Mouse (Mus musculus): ENCODE measurements around the gene Cic. TPM values are rescaled to one million over a fixed set of nuclear protein-coding genes. Genes with fewer than 3 reads are reported as not detected.
A peak's percentile ranks its signal among the peaks of the same experiment; 100 is the strongest.

Gene Cic
- total and polyA plus RNA-seq, 2 experiments from 2014 or later = 31.9 to 145 TPM

DNA sequence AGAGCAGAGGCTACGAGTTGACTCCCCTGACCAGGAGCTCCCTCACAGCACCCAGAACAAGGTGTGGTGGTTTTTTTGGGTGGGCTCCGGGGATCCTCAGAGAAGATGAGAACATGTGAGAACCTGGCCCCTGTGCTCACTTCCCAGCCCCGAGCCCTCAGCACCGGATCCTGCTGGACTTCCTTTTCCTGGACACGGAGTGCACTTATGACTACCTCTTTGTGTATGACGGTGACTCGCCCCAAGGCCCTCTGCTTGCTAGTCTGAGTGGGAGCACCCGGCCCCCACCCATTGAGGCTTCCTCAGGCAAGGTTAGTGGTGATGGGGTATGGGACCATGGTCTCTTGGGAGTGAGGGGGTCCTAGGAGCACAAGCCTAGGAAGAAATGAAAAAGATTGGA lies 58.7 kb downstream of the Cic start:
- Histone ChIP-seq H3K9ac (replicated peaks; ENCODE audit: low read length, poor library complexity, severe bottlenecking) (no peak overlapping the region), H3K9me3 (ENCODE audit: low read length) (no peaks in the 10 kb centered on the region), H3K4me1 (ENCODE audit: insufficient read depth, low read length) (peaks cover 9% of the 10 kb centered on the region; the same call in 1 of the 2 replicates), H3K4me3 (ENCODE audit: low read depth, low read length) (no peak overlapping the region), H3K4me2 (ENCODE audit: low read depth, low read length, poor library complexity, severe bottlenecking) (no peak overlapping the region), H3K27ac (ENCODE audit: low read depth, low read length) (no peak overlapping the region), H3K27me3 (ENCODE audit: insufficient read depth, low read length) (no peaks in the 10 kb centered on the region), H3K36me3 (ENCODE audit: insufficient read depth, low read length) (peaks cover 31% of the 10 kb centered on the region)
- ATAC-seq (ENCODE audit: low FRiP score) (no peak), DNase-seq (ENCODE audit: low spot score) (no peak)
- TF ChIP-seq CTCF (IDR thresholded peaks at IDR 0.05) = no peak
- 91% methylated on average over 8 of the region's 8 CpGs for WGBS

DNA sequence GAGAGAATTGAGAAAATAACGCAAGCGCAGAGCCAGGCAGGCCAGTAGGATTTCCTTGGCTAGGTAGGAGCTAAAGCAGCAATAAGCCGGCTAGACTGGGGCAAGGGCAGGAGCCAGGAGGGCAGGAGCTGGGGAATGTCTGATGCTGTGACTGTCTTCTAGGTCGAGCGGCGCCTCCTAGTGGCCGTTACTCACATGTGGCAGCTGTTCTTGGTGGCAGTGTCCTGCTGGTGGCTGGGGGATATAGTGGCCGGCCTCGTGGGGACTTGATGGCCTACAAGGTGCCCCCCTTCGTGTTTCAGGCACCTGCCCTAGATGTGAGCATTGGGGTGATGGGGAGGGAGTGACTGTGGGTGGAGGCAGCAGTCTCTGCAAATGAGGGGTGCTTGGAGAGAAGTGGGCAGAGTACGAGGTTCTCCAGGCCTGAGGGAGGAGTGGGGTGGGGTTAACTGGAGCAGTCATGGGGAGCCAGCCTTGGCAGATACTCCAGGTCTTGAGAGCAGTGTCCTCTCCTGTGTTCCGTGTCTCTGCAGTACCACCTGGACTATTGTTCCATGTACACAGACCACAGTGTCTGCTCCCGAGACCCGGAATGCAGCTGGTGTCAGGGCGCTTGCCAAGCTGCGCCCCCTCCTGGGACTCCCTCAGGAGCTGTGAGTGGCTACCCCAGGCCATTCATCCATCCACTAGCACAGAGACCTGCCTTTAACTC lies 66.2 kb downstream of the Cic start:
- H3K9me3 ChIP-seq (ENCODE audit: low read length) = no peaks in the 10 kb centered on the region
- no peak overlapping the region for H3K4me3 ChIP-seq (ENCODE audit: low read depth, low read length)
- no peaks in the 10 kb centered on the region for H3K27me3 ChIP-seq (ENCODE audit: insufficient read depth, low read length)
- TF ChIP-seq CTCF (IDR thresholded peaks at IDR 0.05) = peak; percentile 74
- DNase-seq (ENCODE audit: low spot score) (peak; percentile 68), ATAC-seq (ENCODE audit: low FRiP score) (peak; percentile 42)
- no peak overlapping the region for H3K27ac ChIP-seq (ENCODE audit: low read depth, low read length)
- H3K36me3 ChIP-seq (ENCODE audit: insufficient read depth, low read length) = peaks cover 50% of the 10 kb centered on the region
- H3K4me2 ChIP-seq (ENCODE audit: low read depth, low read length, poor library complexity, severe bottlenecking) = no peak overlapping the region
- WGBS = 42% methylated on average over 16 of the region's 16 CpGs
- H3K9ac ChIP-seq (replicated peaks; ENCODE audit: low read length, poor library complexity, severe bottlenecking) = no peak overlapping the region
- H3K4me1 ChIP-seq (ENCODE audit: insufficient read depth, low read length) = no peaks in the 10 kb centered on the region

DNA sequence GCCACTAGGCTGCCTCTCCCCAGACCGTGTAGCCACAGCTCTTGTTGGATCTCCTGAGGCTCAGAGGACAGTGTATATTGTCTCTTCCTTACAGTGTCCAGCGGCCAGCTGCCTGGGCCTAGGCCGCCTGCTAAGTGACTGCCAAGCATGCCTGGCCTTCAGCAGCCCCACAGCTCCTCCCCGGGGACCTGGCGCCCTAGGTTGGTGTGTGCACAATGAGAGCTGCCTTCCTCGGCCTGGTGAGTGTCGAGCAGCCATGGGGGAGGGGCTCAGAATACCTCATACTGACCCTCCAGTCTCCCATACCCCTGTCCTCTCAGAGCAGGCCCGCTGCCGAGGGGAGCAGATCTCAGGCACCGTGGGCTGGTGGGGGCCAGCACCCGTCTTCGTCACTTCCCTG lies 67.0 kb downstream of the Cic start:
- no peaks in the 10 kb centered on the region for H3K9me3 ChIP-seq (ENCODE audit: low read length)
- no peak for TF ChIP-seq CTCF (IDR thresholded peaks at IDR 0.05)
- no peak overlapping the region for H3K4me3 ChIP-seq (ENCODE audit: low read depth, low read length)
- H3K4me2 ChIP-seq (ENCODE audit: low read depth, low read length, poor library complexity, severe bottlenecking) = no peak overlapping the region
- no peaks in the 10 kb centered on the region for H3K27me3 ChIP-seq (ENCODE audit: insufficient read depth, low read length)
- 80% methylated on average over 12 of the region's 12 CpGs for WGBS
- no peak overlapping the region for H3K9ac ChIP-seq (replicated peaks; ENCODE audit: low read length, poor library complexity, severe bottlenecking)
- H3K36me3 ChIP-seq (ENCODE audit: insufficient read depth, low read length) = peaks cover 53% of the 10 kb centered on the region
- H3K4me1 ChIP-seq (ENCODE audit: insufficient read depth, low read length) = no peaks in the 10 kb centered on the region
- DNase-seq (ENCODE audit: low spot score) (no peak), ATAC-seq (ENCODE audit: low FRiP score) (no peak)
- no peak overlapping the region for H3K27ac ChIP-seq (ENCODE audit: low read depth, low read length)

DNA sequence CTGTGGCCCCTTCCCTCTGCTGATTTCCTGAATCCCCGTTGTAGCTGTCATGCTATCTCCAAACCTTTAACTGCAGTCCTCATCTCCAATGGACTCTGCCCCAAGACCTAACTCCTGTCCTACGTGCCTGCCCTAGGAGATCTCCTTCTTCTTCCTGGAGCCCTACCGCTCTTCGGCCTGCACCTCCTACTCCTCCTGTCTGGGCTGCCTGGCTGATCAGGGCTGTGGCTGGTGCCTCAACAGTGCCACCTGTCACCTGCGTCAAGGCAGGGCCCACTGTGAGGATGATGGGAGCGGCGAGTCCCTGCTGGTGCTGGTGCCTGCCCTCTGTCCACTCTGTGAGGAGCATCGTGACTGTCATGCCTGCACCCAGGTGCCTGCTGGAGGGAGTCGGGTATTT lies 71.8 kb downstream of the Cic start:
- DNase-seq (ENCODE audit: low spot score) (no peak), ATAC-seq (ENCODE audit: low FRiP score) (no peak)
- H3K4me1 ChIP-seq (ENCODE audit: insufficient read depth, low read length) = peaks cover 3% of the 10 kb centered on the region; the same call in 1 of the 2 replicates
- 94% methylated on average over 9 of the region's 9 CpGs for WGBS
- H3K27ac ChIP-seq (ENCODE audit: low read depth, low read length) = no peak overlapping the region
- H3K4me3 ChIP-seq (ENCODE audit: low read depth, low read length) = no peak overlapping the region
- no peaks in the 10 kb centered on the region for H3K9me3 ChIP-seq (ENCODE audit: low read length)
- no peaks in the 10 kb centered on the region for H3K27me3 ChIP-seq (ENCODE audit: insufficient read depth, low read length)
- H3K36me3 ChIP-seq (ENCODE audit: insufficient read depth, low read length) = peaks cover 56% of the 10 kb centered on the region
- H3K4me2 ChIP-seq (ENCODE audit: low read depth, low read length, poor library complexity, severe bottlenecking) = no peak overlapping the region
- TF ChIP-seq CTCF (IDR thresholded peaks at IDR 0.05) = no peak
- no peak overlapping the region for H3K9ac ChIP-seq (replicated peaks; ENCODE audit: low read length, poor library complexity, severe bottlenecking)

DNA sequence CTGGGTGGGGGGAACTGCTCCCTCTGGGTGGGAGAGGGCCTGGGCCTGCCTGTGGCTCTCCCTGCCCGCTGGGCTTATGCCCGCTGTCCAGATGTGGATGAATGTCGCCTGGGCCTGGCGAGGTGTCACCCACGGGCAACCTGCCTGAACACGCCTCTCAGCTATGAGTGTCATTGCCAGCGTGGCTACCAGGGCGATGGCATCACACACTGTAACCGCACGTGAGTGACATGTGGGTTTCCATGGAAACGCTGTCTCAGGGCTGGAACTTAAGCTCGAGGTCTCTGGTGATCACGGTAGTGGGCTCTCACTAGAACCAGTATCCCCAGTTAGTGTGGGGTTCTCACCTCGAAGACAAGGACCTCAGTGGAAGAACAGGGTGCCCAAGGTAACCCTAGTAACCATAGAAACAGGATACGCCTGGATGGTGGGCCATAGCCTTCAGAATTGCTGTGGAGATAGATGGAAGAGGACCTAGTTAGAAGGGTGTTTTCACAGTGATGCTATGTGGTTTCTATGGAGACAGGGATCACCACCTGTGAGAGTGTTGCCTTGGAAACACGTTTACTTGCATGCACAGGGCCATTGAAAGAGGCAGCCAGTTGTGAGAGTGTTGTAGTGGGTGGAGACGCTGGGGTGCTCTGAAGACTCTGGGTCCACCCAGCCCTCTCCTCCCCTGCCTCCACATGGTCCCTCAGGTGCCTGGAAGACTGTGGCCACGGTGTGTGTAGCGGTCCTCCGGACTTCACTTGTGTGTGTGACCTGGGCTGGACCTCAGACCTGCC lies 73.7 kb downstream of the Cic start:
- ATAC-seq (ENCODE audit: low FRiP score) (peak; percentile 64), DNase-seq (ENCODE audit: low spot score) (peak; percentile 49)
- 62% methylated on average over 20 of the region's 20 CpGs for WGBS
- no peaks in the 10 kb centered on the region for H3K27me3 ChIP-seq (ENCODE audit: insufficient read depth, low read length)
- H3K4me1 ChIP-seq (ENCODE audit: insufficient read depth, low read length) = peaks cover 3% of the 10 kb centered on the region; the same call in 1 of the 2 replicates
- peaks cover 55% of the 10 kb centered on the region for H3K36me3 ChIP-seq (ENCODE audit: insufficient read depth, low read length)
- H3K4me3 ChIP-seq (ENCODE audit: low read depth, low read length) = no peak overlapping the region
- H3K9ac ChIP-seq (replicated peaks; ENCODE audit: low read length, poor library complexity, severe bottlenecking) = no peak overlapping the region
- H3K4me2 ChIP-seq (ENCODE audit: low read depth, low read length, poor library complexity, severe bottlenecking) = no peak overlapping the region
- no peaks in the 10 kb centered on the region for H3K9me3 ChIP-seq (ENCODE audit: low read length)
- no peak for TF ChIP-seq CTCF (IDR thresholded peaks at IDR 0.05)
- H3K27ac ChIP-seq (ENCODE audit: low read depth, low read length) = peak overlapping the region; percentile 59

Small RNA genes within 50 kb of the gene (microRNA-seq; reads per million reads assigned to microRNA genes)
- gene Mir7048 (ENCODE audit: borderline number of aligned reads) = not detected

Other genes with a start within 250 kb of the Cic start
- 153 and 161 TPM in 2 replicates for gene Grik5, start 195.4 kb upstream of the Cic start, total RNA-seq (2014; rRNA removed)
- gene Grik5, start 195.4 kb upstream of the Cic start, polyA plus RNA-seq (2015; fragmentation: Nextera tagmentation; extraction: Ambion mirVana) = 15.7 and 18.6 TPM in 2 replicates
- 37.4 and 38.0 TPM in 2 replicates for gene Zfp574, start 195.1 kb upstream of the Cic start, total RNA-seq (2014; rRNA removed)
- 30.9 and 31.9 TPM in 2 replicates for gene Zfp574, start 195.1 kb upstream of the Cic start, polyA plus RNA-seq (2015; fragmentation: Nextera tagmentation; extraction: Ambion mirVana)
- gene Pou2f2, start 88.0 kb upstream of the Cic start, total RNA-seq (2014; rRNA removed) = 7.6 and 9.0 TPM in 2 replicates
- 28.9 and 35.9 TPM in 2 replicates for gene Pou2f2, start 88.0 kb upstream of the Cic start, polyA plus RNA-seq (2015; fragmentation: Nextera tagmentation; extraction: Ambion mirVana)
- gene Dedd2, start 47.1 kb upstream of the Cic start, total RNA-seq (2014; rRNA removed) = 25.9 and 27.8 TPM in 2 replicates
- 17.7 and 18.7 TPM in 2 replicates for gene Dedd2, start 47.1 kb upstream of the Cic start, polyA plus RNA-seq (2015; fragmentation: Nextera tagmentation; extraction: Ambion mirVana)
- 8.1 and 9.5 TPM in 2 replicates for gene Zfp526, start 46.3 kb upstream of the Cic start, total RNA-seq (2014; rRNA removed)
- gene Zfp526, start 46.3 kb upstream of the Cic start, polyA plus RNA-seq (2015; fragmentation: Nextera tagmentation; extraction: Ambion mirVana) = 0.94 and 1.0 TPM in 2 replicates
- gene Gsk3a, start 29.9 kb upstream of the Cic start, total RNA-seq (2014; rRNA removed) = 155 and 169 TPM in 2 replicates
- gene Gsk3a, start 29.9 kb upstream of the Cic start, polyA plus RNA-seq (2015; fragmentation: Nextera tagmentation; extraction: Ambion mirVana) = 20.3 and 20.6 TPM in 2 replicates
- 15.8 TPM in 2 replicates for gene Erf, start 16.9 kb upstream of the Cic start, total RNA-seq (2014; rRNA removed)
- gene Erf, start 16.9 kb upstream of the Cic start, polyA plus RNA-seq (2015; fragmentation: Nextera tagmentation; extraction: Ambion mirVana) = 2.2 and 3.0 TPM in 2 replicates
- gene Pafah1b3, start 30.3 kb downstream of the Cic start, total RNA-seq (2014; rRNA removed) = 595 and 661 TPM in 2 replicates
- gene Pafah1b3, start 30.3 kb downstream of the Cic start, polyA plus RNA-seq (2015; fragmentation: Nextera tagmentation; extraction: Ambion mirVana) = 604 and 629 TPM in 2 replicates
- gene Prr19, start 33.7 kb downstream of the Cic start, total RNA-seq (2014; rRNA removed) = 2.0 and 2.5 TPM in 2 replicates
- gene Prr19, start 33.7 kb downstream of the Cic start, polyA plus RNA-seq (2015; fragmentation: Nextera tagmentation; extraction: Ambion mirVana) = 5.7 and 7.0 TPM in 2 replicates
- 105 and 106 TPM in 2 replicates for gene Tmem145, start 38.4 kb downstream of the Cic start, total RNA-seq (2014; rRNA removed)
- gene Tmem145, start 38.4 kb downstream of the Cic start, polyA plus RNA-seq (2015; fragmentation: Nextera tagmentation; extraction: Ambion mirVana) = 131 and 143 TPM in 2 replicates
- 90.0 and 103 TPM in 2 replicates for gene Megf8, start 49.5 kb downstream of the Cic start, total RNA-seq (2014; rRNA removed)
- gene Megf8, start 49.5 kb downstream of the Cic start, polyA plus RNA-seq (2015; fragmentation: Nextera tagmentation; extraction: Ambion mirVana) = 15.3 and 15.6 TPM in 2 replicates
- gene Cnfn, start 102.0 kb downstream of the Cic start, total RNA-seq (2014; rRNA removed) = not detected in 2 replicates
- gene Cnfn, start 102.0 kb downstream of the Cic start, polyA plus RNA-seq (2015; fragmentation: Nextera tagmentation; extraction: Ambion mirVana) = not detected in 2 replicates
- gene Lipe, start 131.0 kb downstream of the Cic start, total RNA-seq (2014; rRNA removed) = 10.6 and 11.6 TPM in 2 replicates
- 6.9 and 7.6 TPM in 2 replicates for gene Lipe, start 131.0 kb downstream of the Cic start, polyA plus RNA-seq (2015; fragmentation: Nextera tagmentation; extraction: Ambion mirVana)
- not detected in 2 replicates for gene Cxcl17, start 145.2 kb downstream of the Cic start, total RNA-seq (2014; rRNA removed)
- 0.38 and 0.57 TPM in 2 replicates for gene Cxcl17, start 145.2 kb downstream of the Cic start, polyA plus RNA-seq (2015; fragmentation: Nextera tagmentation; extraction: Ambion mirVana)
- gene Ceacam1, start 209.9 kb downstream of the Cic start, total RNA-seq (2014; rRNA removed) = 1.4 and 2.9 TPM in 2 replicates
- gene Ceacam1, start 209.9 kb downstream of the Cic start, polyA plus RNA-seq (2015; fragmentation: Nextera tagmentation; extraction: Ambion mirVana) = 0.84 and 0.94 TPM in 2 replicates